Mouse (Mus musculus): ENCODE measurements at regions not wholly inside any gene's neighbourhood (a gene's known extent, or its start where the extent isn't known, plus 50 kb on each side); places are given as distances from the start of the nearest gene placed in this dataset.

GRCm38 (mm10) chr8:53695323-53695722, 56.5 kb upstream of the Neil3 start:
- TF ChIP-seq POLR2A (IDR thresholded peaks at IDR 0.05; ENCODE audit: borderline replicate concordance, extremely low read depth, insufficient read depth, insufficient read length, poor library complexity, severe bottlenecking), result no peak
- TF ChIP-seq CTCF (IDR thresholded peaks at IDR 0.05; ENCODE audit: borderline replicate concordance, extremely low read depth, insufficient read depth, insufficient read length), result no peak

All from brain, embryonic 14.5 days (tissue).